Comparison of ENCODE assay signal across 8 mouse cellular contexts in genomic region chr5:118015028-118015427, GRCm38 (mm10). TPM values are rescaled to one million over a fixed set of nuclear protein-coding genes. Genes with fewer than 3 reads are reported as not detected.
DNase-seq lines count a peak whose midpoint lies in the region; ATAC-seq and TF ChIP-seq lines count a peak whose summit lies in the region.

No protein-coding gene starts in this region.

- no peak for TF ChIP-seq CTCF in lung, postnatal 0 days (IDR thresholded peaks at IDR 0.05)
- TF ChIP-seq CTCF in lung, adult 2 months (IDR thresholded peaks at IDR 0.05; ENCODE audit: insufficient read depth, low read length) = no peak

- TF ChIP-seq POLR2A in lung, adult 2 months (IDR thresholded peaks at IDR 0.05; ENCODE audit: borderline replicate concordance, extremely low read depth, low read depth, low read length) = no peak

- no peaks in the 10 kb centered on the region for H3K36me3 ChIP-seq in lung, postnatal 0 days (ENCODE audit: insufficient read depth, low read length)
- H3K36me3 ChIP-seq in forebrain, embryonic 12.5 days (replicated peaks) = peaks cover 15% of the 10 kb centered on the region
- H3K36me3 ChIP-seq in hindbrain, embryonic 14.5 days (replicated peaks; ENCODE audit: control insufficient read depth, insufficient read depth) = peaks cover 13% of the 10 kb centered on the region

- DNase-seq in lung, postnatal 0 days (ENCODE audit: low spot score) = peak; percentile 24
- no peak for DNase-seq in lung, adult 2 months
- DNase-seq in adrenal gland, adult 18-20 months (ENCODE audit: low spot score in 2 of 2) = peak; percentile 81 to 85
- peak; percentile 56 for DNase-seq in hindbrain, embryonic 14.5 days (ENCODE audit: low spot score)
- DNase-seq in right cerebral cortex, postnatal 4 days = peak; percentile 70
- no peak for DNase-seq in urinary bladder, postnatal 10 days (ENCODE audit: low spot score)
- DNase-seq in urinary bladder, adult 2 months (ENCODE audit: low spot score) = no peak

- no peak for ATAC-seq in lung, postnatal 0 days
- no peak; the same call in 1 of the 2 replicates for ATAC-seq in forebrain, embryonic 12.5 days (ENCODE audit: low FRiP score)
- ATAC-seq in hindbrain, embryonic 14.5 days (ENCODE audit: low FRiP score) = peak; percentile 43; the same call in 1 of the 2 replicates

- H3K27ac ChIP-seq in lung, postnatal 0 days (ENCODE audit: low read length) = no peak overlapping the region
- H3K27ac ChIP-seq in forebrain, embryonic 12.5 days = 0 out of 2 replicates have a peak overlapping the region, but pooled peaks have one; percentile 19
- no peak overlapping the region for H3K27ac ChIP-seq in hindbrain, embryonic 14.5 days

- H3K4me2 ChIP-seq in lung, postnatal 0 days (replicated peaks; ENCODE audit: low read depth, low read length) = no peak overlapping the region
- no peak overlapping the region for H3K4me2 ChIP-seq in forebrain, embryonic 12.5 days
- no peak overlapping the region for H3K4me2 ChIP-seq in hindbrain, embryonic 14.5 days (replicated peaks)

- no peak overlapping the region for H3K9ac ChIP-seq in lung, postnatal 0 days (replicated peaks; ENCODE audit: low read depth)
- H3K9ac ChIP-seq in forebrain, embryonic 12.5 days = no peak overlapping the region
- no peak overlapping the region for H3K9ac ChIP-seq in hindbrain, embryonic 14.5 days

- H3K9me3 ChIP-seq in lung, postnatal 0 days (ENCODE audit: low read length) = no peaks in the 10 kb centered on the region
- H3K9me3 ChIP-seq in forebrain, embryonic 12.5 days = no peaks in the 10 kb centered on the region
- no peaks in the 10 kb centered on the region for H3K9me3 ChIP-seq in hindbrain, embryonic 14.5 days (ENCODE audit: control insufficient read depth, low read length)

- H3K4me3 ChIP-seq in lung, postnatal 0 days (ENCODE audit: low read depth, low read length) = no peak overlapping the region
- H3K4me3 ChIP-seq in lung, adult 2 months (replicated peaks; ENCODE audit: extremely low read depth, low read depth, low read length) = no peak overlapping the region
- H3K4me3 ChIP-seq in forebrain, embryonic 12.5 days (replicated peaks) = no peak overlapping the region
- no peak overlapping the region for H3K4me3 ChIP-seq in hindbrain, embryonic 14.5 days (replicated peaks; ENCODE audit: low read length)

- 15% methylated on average over 12 of the region's 12 CpGs for WGBS in lung, postnatal 0 days
- 23% methylated on average over 12 of the region's 12 CpGs for WGBS in lung, adult 2 months
- 19% methylated on average over 12 of the region's 12 CpGs for WGBS in forebrain, embryonic 12.5 days
- WGBS in hindbrain, embryonic 14.5 days = 17% methylated on average over 12 of the region's 12 CpGs

- H3K27me3 ChIP-seq in lung, postnatal 0 days (replicated peaks; ENCODE audit: insufficient read depth, low read length) = no peaks in the 10 kb centered on the region
- peaks cover 8% of the 10 kb centered on the region; the same call in 1 of the 2 replicates for H3K27me3 ChIP-seq in forebrain, embryonic 12.5 days
- no peaks in the 10 kb centered on the region for H3K27me3 ChIP-seq in hindbrain, embryonic 14.5 days (ENCODE audit: control insufficient read depth, insufficient read depth, low read length)

- H3K4me1 ChIP-seq in lung, postnatal 0 days (ENCODE audit: insufficient read depth, low read depth, low read length) = no peaks in the 10 kb centered on the region
- no peaks in the 10 kb centered on the region for H3K4me1 ChIP-seq in lung, adult 2 months (ENCODE audit: control insufficient read depth, insufficient read depth, low read length)
- peaks cover 15% of the 10 kb centered on the region for H3K4me1 ChIP-seq in forebrain, embryonic 12.5 days
- H3K4me1 ChIP-seq in hindbrain, embryonic 14.5 days (replicated peaks; ENCODE audit: control insufficient read depth, insufficient read depth, low read length) = peaks cover 3% of the 10 kb centered on the region; the same call in 1 of the 2 replicates

- TF ChIP-seq EP300 in lung, postnatal 0 days (IDR thresholded peaks at IDR 0.05) = no peak

RNA-seq across cellular contexts. Expression of gene Tesc, which starts 12.5 kb away (rescaled TPM):
- polyA plus RNA-seq in lung, postnatal 0 days (2015; fragmentation: Nextera tagmentation; extraction: Ambion mirVana) = 1.5 and 1.6 TPM in 2 replicates
- 5.0 and 6.1 TPM in 2 replicates for polyA plus RNA-seq in lung, adult 2 months (2012; rRNA removed)
- 100 to 1,000 TPM; 149 to 166 TPM for total RNA-seq in adrenal gland, adult 18-20 months (2021)
- polyA plus RNA-seq in forebrain, embryonic 12.5 days (2016; fragmentation: Nextera tagmentation; extraction: Ambion mirVana) = 4.7 and 6.3 TPM in 2 replicates
- polyA plus RNA-seq in hindbrain, embryonic 14.5 days (2014; fragmentation: Nextera tagmentation; extraction: Ambion mirVana) = 4.3 and 4.9 TPM in 2 replicates
- 1.5 and 2.0 TPM in 2 replicates for polyA plus RNA-seq in urinary bladder, adult 2 months (2012; rRNA removed)

RNA-seq across cellular contexts. Expression of gene Fbxo21, which starts 38.5 kb away (rescaled TPM):
- 18.8 and 19.8 TPM in 2 replicates for polyA plus RNA-seq in lung, postnatal 0 days (2015; fragmentation: Nextera tagmentation; extraction: Ambion mirVana)
- polyA plus RNA-seq in lung, adult 2 months (2012; rRNA removed) = 31.9 and 33.9 TPM in 2 replicates
- 10 to 100 TPM; 59.9 to 62.9 TPM for total RNA-seq in adrenal gland, adult 18-20 months (2021)
- 149 and 165 TPM in 2 replicates for polyA plus RNA-seq in forebrain, embryonic 12.5 days (2016; fragmentation: Nextera tagmentation; extraction: Ambion mirVana)
- 142 and 156 TPM in 2 replicates for polyA plus RNA-seq in hindbrain, embryonic 14.5 days (2014; fragmentation: Nextera tagmentation; extraction: Ambion mirVana)
- 35.1 and 36.9 TPM in 2 replicates for polyA plus RNA-seq in urinary bladder, adult 2 months (2012; rRNA removed)

Comparison
In these comparisons a context has a peak if more than half of its experiments do, and no peak if none do; other contexts are left out.
1. DNase-seq: peak in lung, postnatal 0 days (single experiment), adrenal gland, adult 18-20 months (2 of 2), hindbrain, embryonic 14.5 days (single experiment) and right cerebral cortex, postnatal 4 days (single experiment); none in lung, adult 2 months (single experiment), urinary bladder, postnatal 10 days (single experiment) and urinary bladder, adult 2 months (single experiment).